Mouse (Mus musculus) c-Kit-negative CD71-positive TER-119-positive erythroid progenitor cells, embryonic 14.5 days (primary cell): ENCODE measurements around the gene Zfp467.

Source experiments
- DNase-seq: peaks from one replicate; pipeline ENCODE4 v3.0.0-alpha.2; 2013; ENCODE audit warnings: low read depth, low spot score

Gene Zfp467

GRCm38 (mm10) chr6:48411193-48412092, 34.2 kb downstream of the Zfp467 start:
- DNase-seq, result no peak

GRCm38 (mm10) chr6:48410551-48410950, 35.1 kb downstream of the Zfp467 start:
- no peak for DNase-seq

GRCm38 (mm10) chr6:48409726-48410343, 35.8 kb downstream of the Zfp467 start:
- no peak for DNase-seq

- no peak for DNase-seq
Observed at GRCm38 (mm10) chr6:48404071-48404470, 41.6 kb downstream of the Zfp467 start.

GRCm38 (mm10) chr6:48399906-48400305, 45.7 kb downstream of the Zfp467 start:
- DNase-seq, result no peak

- no peak for DNase-seq
Observed at GRCm38 (mm10) chr6:48397336-48397735, 48.3 kb downstream of the Zfp467 start.

GRCm38 (mm10) chr6:48396686-48397085, 48.9 kb downstream of the Zfp467 start:
- no peak for DNase-seq

GRCm38 (mm10) chr6:48396008-48396595, 49.5 kb downstream of the Zfp467 start:
- DNase-seq, result no peak

GRCm38 (mm10) chr6:48395105-48396007, 50.3 kb downstream of the Zfp467 start, which contains the start of gene Krba1:
Krba1 (plus strand) TSS chr6:48395586.
- DNase-seq, result peak; percentile 17

GRCm38 (mm10) chr6:48393811-48394210, 51.8 kb downstream of the Zfp467 start:
- DNase-seq, result no peak

- no peak for DNase-seq
Observed at GRCm38 (mm10) chr6:48388221-48388620, 57.4 kb downstream of the Zfp467 start.
